ENCODE assay signal across 8 mouse cellular contexts in the genomic region with DNA sequence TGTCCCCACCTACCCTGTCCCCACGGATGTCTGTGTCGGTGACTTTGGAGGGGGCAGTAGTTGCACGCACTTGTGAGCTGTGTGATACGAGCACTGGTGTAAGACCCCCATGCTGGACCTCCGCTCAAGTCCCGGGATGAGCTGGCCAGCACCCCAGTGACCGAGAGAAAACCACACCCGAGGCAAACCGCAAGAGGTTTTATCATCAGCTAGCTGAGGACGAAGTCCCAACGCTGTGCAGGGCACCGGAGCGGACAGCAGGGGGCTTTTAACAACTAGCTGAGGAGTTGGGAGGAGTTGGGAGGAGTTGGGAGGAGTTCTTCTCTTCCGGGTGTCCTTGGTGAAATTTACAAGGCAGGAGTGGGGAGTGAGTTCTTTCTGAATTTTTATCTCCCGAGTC. TPM values are rescaled to one million over a fixed set of nuclear protein-coding genes. Genes with fewer than 3 reads are reported as not detected.
DNase-seq lines count a peak whose midpoint lies in the region; ATAC-seq lines count a peak whose summit lies in the region.

No protein-coding gene starts in this region.

- ATAC-seq in forebrain, embryonic 16.5 days, result no peak
- ATAC-seq in hindbrain, embryonic 11.5 days (ENCODE audit: low FRiP score), result no peak
- no peak for ATAC-seq in limb, embryonic 11.5 days (ENCODE audit: insufficient number of reproducible peaks, low FRiP score, low TSS enrichment, low read depth)
- peak; percentile 67 for ATAC-seq in megakaryocyte-erythroid progenitor cell, adult 5-6 weeks (replicated peaks; ENCODE audit: low FRiP score, low TSS enrichment, poor library complexity, severe bottlenecking)
- no peak for ATAC-seq in stomach, embryonic 14.5 days (ENCODE audit: insufficient number of reproducible peaks, insufficient read depth, low FRiP score, low read depth)

- peaks cover 11% of the 10 kb centered on the region for H3K4me1 ChIP-seq in forebrain, embryonic 16.5 days (replicated peaks; ENCODE audit: control insufficient read depth, insufficient read depth, low read length)
- no peaks in the 10 kb centered on the region for H3K4me1 ChIP-seq in hindbrain, embryonic 11.5 days (replicated peaks; ENCODE audit: control insufficient read depth, insufficient read depth, low read length)
- H3K4me1 ChIP-seq in limb, embryonic 11.5 days (ENCODE audit: control insufficient read depth, insufficient read depth, low read length), result peaks cover 4% of the 10 kb centered on the region; the same call in 1 of the 2 replicates
- peaks cover 6% of the 10 kb centered on the region; the same call in 1 of the 2 replicates for H3K4me1 ChIP-seq in stomach, embryonic 14.5 days (ENCODE audit: control insufficient read depth, insufficient read depth, low read length)

- H3K9ac ChIP-seq in forebrain, embryonic 16.5 days (replicated peaks; ENCODE audit: low read depth, low read length), result no peak overlapping the region
- no peak overlapping the region for H3K9ac ChIP-seq in hindbrain, embryonic 11.5 days (ENCODE audit: low read depth, low read length)
- no peak overlapping the region for H3K9ac ChIP-seq in limb, embryonic 11.5 days (ENCODE audit: low read length)
- H3K9ac ChIP-seq in stomach, embryonic 14.5 days (replicated peaks; ENCODE audit: low read depth, low read length), result 0 out of 2 replicates have a peak overlapping the region, but pooled peaks have one; percentile 14

- WGBS in forebrain, embryonic 16.5 days, result 32% methylated on average over 15 of the region's 15 CpGs
- WGBS in hindbrain, embryonic 11.5 days, result 31% methylated on average over 15 of the region's 15 CpGs
- WGBS in limb, embryonic 11.5 days, result 20% methylated on average over 15 of the region's 15 CpGs
- 15% methylated on average over 15 of the region's 15 CpGs for WGBS in stomach, embryonic 14.5 days

- no peak overlapping the region for H3K27ac ChIP-seq in forebrain, embryonic 16.5 days (ENCODE audit: low read length)
- H3K27ac ChIP-seq in hindbrain, embryonic 11.5 days (ENCODE audit: low read depth, low read length), result no peak overlapping the region
- no peak overlapping the region for H3K27ac ChIP-seq in limb, embryonic 11.5 days (replicated peaks; ENCODE audit: low read depth, low read length)
- no peak overlapping the region for H3K27ac ChIP-seq in stomach, embryonic 14.5 days (ENCODE audit: low read length)

- H3K27me3 ChIP-seq in forebrain, embryonic 16.5 days (replicated peaks; ENCODE audit: control insufficient read depth, insufficient read depth, low read length), result no peaks in the 10 kb centered on the region
- H3K27me3 ChIP-seq in hindbrain, embryonic 11.5 days (ENCODE audit: control insufficient read depth, insufficient read depth, low read length), result no peaks in the 10 kb centered on the region
- H3K27me3 ChIP-seq in limb, embryonic 11.5 days (ENCODE audit: control insufficient read depth, insufficient read depth, low read length), result no peaks in the 10 kb centered on the region
- no peaks in the 10 kb centered on the region for H3K27me3 ChIP-seq in stomach, embryonic 14.5 days (ENCODE audit: control insufficient read depth, insufficient read depth, low read length)

- peak overlapping the region; percentile 26; the same call in 1 of the 2 replicates for H3K4me2 ChIP-seq in forebrain, embryonic 16.5 days (ENCODE audit: low read length)
- H3K4me2 ChIP-seq in hindbrain, embryonic 11.5 days (replicated peaks; ENCODE audit: low read depth, low read length), result peak overlapping the region; percentile 13; the same call in 1 of the 2 replicates
- H3K4me2 ChIP-seq in limb, embryonic 11.5 days (ENCODE audit: low read depth, severe bottlenecking), result peak overlapping the region; percentile 35
- peak overlapping the region; percentile 35 for H3K4me2 ChIP-seq in stomach, embryonic 14.5 days (replicated peaks; ENCODE audit: low read depth, low read length)

- H3K4me3 ChIP-seq in forebrain, embryonic 16.5 days (replicated peaks; ENCODE audit: low read length), result no peak overlapping the region
- no peak overlapping the region for H3K4me3 ChIP-seq in hindbrain, embryonic 11.5 days (ENCODE audit: low read depth, low read length)
- H3K4me3 ChIP-seq in limb, embryonic 11.5 days (ENCODE audit: low read depth, low read length), result peak overlapping the region; percentile 14; the same call in 1 of the 2 replicates
- peak overlapping the region; percentile 12; the same call in 1 of the 2 replicates for H3K4me3 ChIP-seq in stomach, embryonic 14.5 days (ENCODE audit: low read depth, low read length)

- peak; percentile 87 for DNase-seq in 416B (ENCODE audit: low read depth)
- peak; percentile 86 for DNase-seq in adrenal gland, postnatal 10 days
- DNase-seq in hindbrain, embryonic 11.5 days (ENCODE audit: low spot score), result peak; percentile 66
- peak; percentile 64 for DNase-seq in limb, embryonic 11.5 days (ENCODE audit: low spot score)
- DNase-seq in cerebellum, adult 9-10 months, result no peak

- H3K36me3 ChIP-seq in forebrain, embryonic 16.5 days (ENCODE audit: control insufficient read depth, insufficient read depth), result no peaks in the 10 kb centered on the region; the same call in 1 of the 2 replicates
- no peaks in the 10 kb centered on the region for H3K36me3 ChIP-seq in hindbrain, embryonic 11.5 days (ENCODE audit: control insufficient read depth, insufficient read depth, low read length)
- no peaks in the 10 kb centered on the region; the same call in 1 of the 2 replicates for H3K36me3 ChIP-seq in limb, embryonic 11.5 days (ENCODE audit: control insufficient read depth, insufficient read depth, low read length)
- no peaks in the 10 kb centered on the region for H3K36me3 ChIP-seq in stomach, embryonic 14.5 days (ENCODE audit: control insufficient read depth, insufficient read depth, low read length)

- no peaks in the 10 kb centered on the region for H3K9me3 ChIP-seq in forebrain, embryonic 16.5 days (ENCODE audit: control insufficient read depth, low read length)
- no peaks in the 10 kb centered on the region for H3K9me3 ChIP-seq in hindbrain, embryonic 11.5 days (ENCODE audit: control insufficient read depth, low read length)
- H3K9me3 ChIP-seq in limb, embryonic 11.5 days (ENCODE audit: control insufficient read depth, low read length), result no peaks in the 10 kb centered on the region
- H3K9me3 ChIP-seq in stomach, embryonic 14.5 days (ENCODE audit: control insufficient read depth, low read depth, low read length), result no peaks in the 10 kb centered on the region

RNA-seq across cellular contexts. Expression of a gene that starts 2.0 kb away (rescaled TPM):
- total RNA-seq in adrenal gland, postnatal 10 days (2021), result 1 to 10 TPM; 2.4 to 3.1 TPM
- 4.2 and 4.4 TPM in 2 replicates for polyA plus RNA-seq in forebrain, embryonic 16.5 days (2015; fragmentation: Nextera tagmentation; extraction: Ambion mirVana)
- polyA plus RNA-seq in hindbrain, embryonic 11.5 days (2014; fragmentation: Nextera tagmentation; extraction: Ambion mirVana), result 4.4 and 6.1 TPM in 2 replicates
- polyA plus RNA-seq in limb, embryonic 11.5 days (2014; fragmentation: Nextera tagmentation; extraction: Ambion mirVana), result 8.9 and 10.0 TPM in 2 replicates
- 18.4 and 23.7 TPM in 2 replicates for total RNA-seq in megakaryocyte-erythroid progenitor cell, adult 5-6 weeks (2014; fragmentation: Nextera tagmentation)
- 34.6 and 45.8 TPM in 2 replicates for total RNA-seq in megakaryocyte-erythroid progenitor cell, adult 5-6 weeks (2017)
- 4.6 and 5.4 TPM in 2 replicates for polyA plus RNA-seq in stomach, embryonic 14.5 days (2014; fragmentation: Nextera tagmentation; extraction: Ambion mirVana)

RNA-seq across cellular contexts. Expression of a gene that starts 16.3 kb away (rescaled TPM):
- 10 to 100 TPM; 23.5 to 28.6 TPM for total RNA-seq in adrenal gland, postnatal 10 days (2021)
- polyA plus RNA-seq in forebrain, embryonic 16.5 days (2015; fragmentation: Nextera tagmentation; extraction: Ambion mirVana), result 14.4 and 14.7 TPM in 2 replicates
- 1.7 and 2.5 TPM in 2 replicates for polyA plus RNA-seq in hindbrain, embryonic 11.5 days (2014; fragmentation: Nextera tagmentation; extraction: Ambion mirVana)
- polyA plus RNA-seq in limb, embryonic 11.5 days (2014; fragmentation: Nextera tagmentation; extraction: Ambion mirVana), result 0.65 and 0.88 TPM in 2 replicates
- 0.66 and 1.3 TPM in 2 replicates for total RNA-seq in megakaryocyte-erythroid progenitor cell, adult 5-6 weeks (2014; fragmentation: Nextera tagmentation)
- total RNA-seq in megakaryocyte-erythroid progenitor cell, adult 5-6 weeks (2017), result 0.47 and 0.80 TPM in 2 replicates
- 2.2 and 2.3 TPM in 2 replicates for polyA plus RNA-seq in stomach, embryonic 14.5 days (2014; fragmentation: Nextera tagmentation; extraction: Ambion mirVana)

RNA-seq across cellular contexts. Expression of a gene that starts 22.4 kb away (rescaled TPM):
- total RNA-seq in adrenal gland, postnatal 10 days (2021), result 100 to 1,000 TPM in 1 of 2 experiments, 10 to 100 TPM in 1; 99.7 to 124 TPM
- polyA plus RNA-seq in forebrain, embryonic 16.5 days (2015; fragmentation: Nextera tagmentation; extraction: Ambion mirVana), result 166 and 180 TPM in 2 replicates
- 136 and 138 TPM in 2 replicates for polyA plus RNA-seq in hindbrain, embryonic 11.5 days (2014; fragmentation: Nextera tagmentation; extraction: Ambion mirVana)
- 120 and 121 TPM in 2 replicates for polyA plus RNA-seq in limb, embryonic 11.5 days (2014; fragmentation: Nextera tagmentation; extraction: Ambion mirVana)
- 76.1 and 80.1 TPM in 2 replicates for total RNA-seq in megakaryocyte-erythroid progenitor cell, adult 5-6 weeks (2014; fragmentation: Nextera tagmentation)
- total RNA-seq in megakaryocyte-erythroid progenitor cell, adult 5-6 weeks (2017), result 41.5 and 67.4 TPM in 2 replicates
- polyA plus RNA-seq in stomach, embryonic 14.5 days (2014; fragmentation: Nextera tagmentation; extraction: Ambion mirVana), result 111 and 119 TPM in 2 replicates

RNA-seq across cellular contexts. Expression of a gene that starts 39.2 kb away (rescaled TPM):
- total RNA-seq in adrenal gland, postnatal 10 days (2021), result 10 to 100 TPM; 30.8 to 32.9 TPM
- polyA plus RNA-seq in forebrain, embryonic 16.5 days (2015; fragmentation: Nextera tagmentation; extraction: Ambion mirVana), result 7.9 and 8.1 TPM in 2 replicates
- polyA plus RNA-seq in hindbrain, embryonic 11.5 days (2014; fragmentation: Nextera tagmentation; extraction: Ambion mirVana), result 16.7 and 22.7 TPM in 2 replicates
- 31.7 and 44.4 TPM in 2 replicates for polyA plus RNA-seq in limb, embryonic 11.5 days (2014; fragmentation: Nextera tagmentation; extraction: Ambion mirVana)
- 17.7 and 18.4 TPM in 2 replicates for total RNA-seq in megakaryocyte-erythroid progenitor cell, adult 5-6 weeks (2014; fragmentation: Nextera tagmentation)
- total RNA-seq in megakaryocyte-erythroid progenitor cell, adult 5-6 weeks (2017), result 1.6 and 3.6 TPM in 2 replicates
- polyA plus RNA-seq in stomach, embryonic 14.5 days (2014; fragmentation: Nextera tagmentation; extraction: Ambion mirVana), result 17.4 and 21.6 TPM in 2 replicates

RNA-seq across cellular contexts. Expression of a gene that starts 44.7 kb away (rescaled TPM):
- 100 to 1,000 TPM; 140 to 156 TPM for total RNA-seq in adrenal gland, postnatal 10 days (2021)
- polyA plus RNA-seq in forebrain, embryonic 16.5 days (2015; fragmentation: Nextera tagmentation; extraction: Ambion mirVana), result 7,901 and 8,250 TPM in 2 replicates
- 4,486 and 4,492 TPM in 2 replicates for polyA plus RNA-seq in hindbrain, embryonic 11.5 days (2014; fragmentation: Nextera tagmentation; extraction: Ambion mirVana)
- 2,250 and 2,263 TPM in 2 replicates for polyA plus RNA-seq in limb, embryonic 11.5 days (2014; fragmentation: Nextera tagmentation; extraction: Ambion mirVana)
- 600 and 836 TPM in 2 replicates for total RNA-seq in megakaryocyte-erythroid progenitor cell, adult 5-6 weeks (2014; fragmentation: Nextera tagmentation)
- total RNA-seq in megakaryocyte-erythroid progenitor cell, adult 5-6 weeks (2017), result 1,250 and 1,264 TPM in 2 replicates
- 1,523 and 1,653 TPM in 2 replicates for polyA plus RNA-seq in stomach, embryonic 14.5 days (2014; fragmentation: Nextera tagmentation; extraction: Ambion mirVana)

Comparison
In these comparisons a context has a peak if more than half of its experiments do, and no peak if none do; other contexts are left out.
1. H3K4me3 ChIP-seq: peak in limb, embryonic 11.5 days (single experiment) and stomach, embryonic 14.5 days (single experiment); none in forebrain, embryonic 16.5 days (single experiment) and hindbrain, embryonic 11.5 days (single experiment).
2. Peak in every context shown above with its lines, with median percentiles within 50 percentile points of each other: H3K4me2 ChIP-seq.